In the genomic region with DNA sequence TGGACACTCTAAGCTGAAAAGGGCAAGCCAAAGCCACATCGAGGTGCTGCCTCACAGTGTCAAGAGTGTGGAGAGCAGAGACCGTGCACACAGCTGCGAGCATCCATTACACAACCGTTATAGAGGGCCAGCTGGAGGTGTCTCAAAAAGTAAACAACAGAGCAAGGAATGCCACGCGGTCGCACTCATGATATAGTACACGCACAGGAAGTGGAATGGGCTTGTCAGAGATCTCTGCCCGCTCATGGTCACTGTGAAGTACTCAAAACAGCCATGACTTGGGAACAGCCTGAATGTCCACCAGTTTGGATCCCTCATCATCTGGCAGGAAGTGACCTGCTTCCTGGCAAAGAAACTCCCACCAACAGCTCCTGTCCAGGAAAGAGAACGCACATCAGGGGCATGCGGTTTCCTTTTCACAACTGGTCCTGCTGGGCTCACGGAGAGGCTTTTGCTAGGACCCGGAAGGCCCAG, we compare ENCODE assay signal across 9 mouse cellular contexts.
A peak's percentile ranks its signal among the peaks of the same experiment; 100 is the strongest.
DNase-seq lines count a peak whose midpoint lies in the region; ATAC-seq and TF ChIP-seq lines count a peak whose summit lies in the region.
"Had no signal": no experiment of that assay in that cellular context is flagged by ENCODE, and none has a peak within 500 bp of the region (broad histone marks: within the 10 kb centered on the region; RNA-seq: fewer than 3 reads in every experiment).

No protein-coding gene starts in this region.

- intact Hi-C loops in heart, postnatal 10 days (cut with DNase I), result loop anchor here (1.0 kb wide), 1 partner anchor 10 kb away; no protein-coding TSS in a partner anchor

- H3K27me3 ChIP-seq in liver, embryonic 13.5 days, result no peaks in the 10 kb centered on the region
- H3K27me3 ChIP-seq in stomach, embryonic 15.5 days (replicated peaks), result no peaks in the 10 kb centered on the region
- H3K27me3 ChIP-seq in forebrain, embryonic 11.5 days (ENCODE audit: control insufficient read depth, insufficient read depth, low read length), result no peaks in the 10 kb centered on the region
- H3K27me3 ChIP-seq: Patski had no signal

- H3K27ac ChIP-seq in layer of hippocampus, adult 2 months, result no peak overlapping the region
- H3K27ac ChIP-seq in liver, embryonic 13.5 days, result no peak overlapping the region
- H3K27ac ChIP-seq in stomach, embryonic 15.5 days, result 0 out of 2 replicates have a peak overlapping the region, but pooled peaks have one; percentile 17
- no peak overlapping the region for H3K27ac ChIP-seq in forebrain, embryonic 11.5 days (ENCODE audit: low read depth, low read length)

- no peaks in the 10 kb centered on the region for H3K36me3 ChIP-seq in liver, embryonic 13.5 days
- H3K36me3 ChIP-seq in stomach, embryonic 15.5 days, result no peaks in the 10 kb centered on the region
- H3K36me3 ChIP-seq in forebrain, embryonic 11.5 days (ENCODE audit: control insufficient read depth, insufficient read depth, low read length), result no peaks in the 10 kb centered on the region

- TF ChIP-seq CTCF in layer of hippocampus, adult 2 months (conservative IDR thresholded peaks at IDR 0.05), result 0 out of 2 replicates have a peak, but pooled peaks have one; percentile 26

- no peaks in the 10 kb centered on the region for H3K9me3 ChIP-seq in liver, embryonic 13.5 days (replicated peaks)
- H3K9me3 ChIP-seq in stomach, embryonic 15.5 days, result no peaks in the 10 kb centered on the region
- no peaks in the 10 kb centered on the region for H3K9me3 ChIP-seq in forebrain, embryonic 11.5 days (ENCODE audit: control insufficient read depth, low read length)

- H3K4me1 ChIP-seq in liver, embryonic 13.5 days (replicated peaks), result peaks cover 5% of the 10 kb centered on the region; the same call in 1 of the 2 replicates
- no peaks in the 10 kb centered on the region for H3K4me1 ChIP-seq in stomach, embryonic 15.5 days
- no peaks in the 10 kb centered on the region for H3K4me1 ChIP-seq in forebrain, embryonic 11.5 days (replicated peaks; ENCODE audit: control insufficient read depth, insufficient read depth, low read length)

- no peak overlapping the region for H3K4me3 ChIP-seq in layer of hippocampus, adult 2 months
- no peak overlapping the region for H3K4me3 ChIP-seq in liver, embryonic 13.5 days (replicated peaks)
- no peak overlapping the region for H3K4me3 ChIP-seq in stomach, embryonic 15.5 days (replicated peaks)
- H3K4me3 ChIP-seq in forebrain, embryonic 11.5 days (ENCODE audit: low read depth, low read length), result no peak overlapping the region

- 0 out of 2 replicates have a peak overlapping the region, but pooled peaks have one; percentile 2 for H3K9ac ChIP-seq in liver, embryonic 13.5 days
- H3K9ac ChIP-seq in stomach, embryonic 15.5 days, result no peak overlapping the region
- no peak overlapping the region for H3K9ac ChIP-seq in forebrain, embryonic 11.5 days (ENCODE audit: low read length)

- ATAC-seq in liver, embryonic 13.5 days (ENCODE audit: low read depth), result peak; percentile 64
- peak; percentile 43; the same call in 1 of the 2 replicates for ATAC-seq in stomach, embryonic 15.5 days (ENCODE audit: insufficient read depth, low FRiP score, low read depth)
- no peak for ATAC-seq in forebrain, embryonic 11.5 days (replicated peaks; ENCODE audit: low FRiP score)
- ATAC-seq: Patski had no signal

- H3K4me2 ChIP-seq in liver, embryonic 13.5 days, result no peak overlapping the region
- H3K4me2 ChIP-seq in stomach, embryonic 15.5 days, result no peak overlapping the region
- H3K4me2 ChIP-seq in forebrain, embryonic 11.5 days (ENCODE audit: low read depth, low read length, severe bottlenecking), result no peak overlapping the region

- WGBS in liver, embryonic 13.5 days (ENCODE audit: insufficient replicate concordance), result 21% methylated on average over 13 of the region's 13 CpGs
- 36% methylated on average over 13 of the region's 13 CpGs for WGBS in stomach, embryonic 15.5 days
- WGBS in forebrain, embryonic 11.5 days, result 79% methylated on average over 13 of the region's 13 CpGs

- DNase-seq in layer of hippocampus, adult 2 months (ENCODE audit: low spot score in 2 of 2), result no peak
- DNase-seq in layer of hippocampus, postnatal 10 days (ENCODE audit: low spot score in 2 of 2), result no peak
- peak; percentile 62 to 66 for DNase-seq in heart, postnatal 10 days
- DNase-seq in liver, embryonic 13.5 days, result no peak
- DNase-seq in forebrain, embryonic 11.5 days (ENCODE audit: low spot score), result no peak
- DNase-seq in spleen, adult 12 weeks (ENCODE audit: low spot score), result no peak
- no peak for DNase-seq in right cerebral cortex, postnatal 14 days

Comparison
In these comparisons a context has a peak if more than half of its experiments do, and no peak if none do; other contexts are left out.
1. DNase-seq: peak in heart, postnatal 10 days (2 of 2); none in layer of hippocampus, adult 2 months (0 of 2), layer of hippocampus, postnatal 10 days (0 of 2), liver, embryonic 13.5 days (single experiment), forebrain, embryonic 11.5 days (single experiment), spleen, adult 12 weeks (single experiment) and right cerebral cortex, postnatal 14 days (single experiment).